Mouse (Mus musculus): ENCODE results near the gene Jtb. TPM values are rescaled to one million over a fixed set of nuclear protein-coding genes. Genes with fewer than 3 reads are reported as not detected.

Gene Jtb
- polyA plus RNA-seq, 1 experiment, result 84.2 TPM

GRCm38 (mm10) chr3:90270784-90271183, 39.4 kb downstream of the Jtb start:
- no peak overlapping the region for H3K4me3 ChIP-seq (ENCODE audit: low read depth, low read length)
- H3K27ac ChIP-seq (ENCODE audit: insufficient read depth, low read depth, low read length), result no peak overlapping the region
- 96% methylated on average over 8 of the region's 8 CpGs for WGBS
- H3K4me1 ChIP-seq (ENCODE audit: control insufficient read depth, insufficient read depth, insufficient read length, low read length), result peaks cover 2% of the 10 kb centered on the region; the same call in 1 of the 2 replicates
- peaks cover 6% of the 10 kb centered on the region; the same call in 1 of the 2 replicates for H3K36me3 ChIP-seq (ENCODE audit: control insufficient read depth, insufficient read depth, low read length)
- H3K27me3 ChIP-seq (ENCODE audit: control insufficient read depth, insufficient read depth, low read length), result no peaks in the 10 kb centered on the region
- TF ChIP-seq CTCF (IDR thresholded peaks at IDR 0.05; ENCODE audit: extremely low read depth, insufficient read length, insufficient replicate concordance, low read depth, low read length) (no peak), POLR2A (IDR thresholded peaks at IDR 0.05; ENCODE audit: low read depth, low read length) (no peak)

GRCm38 (mm10) chr3:90272170-90272569, 40.8 kb downstream of the Jtb start:
- Histone ChIP-seq H3K27me3 (ENCODE audit: control insufficient read depth, insufficient read depth, low read length) (no peaks in the 10 kb centered on the region), H3K27ac (ENCODE audit: insufficient read depth, low read depth, low read length) (no peak overlapping the region), H3K36me3 (ENCODE audit: control insufficient read depth, insufficient read depth, low read length) (peaks cover 9% of the 10 kb centered on the region; the same call in 1 of the 2 replicates), H3K4me3 (ENCODE audit: low read depth, low read length) (no peak overlapping the region), H3K4me1 (ENCODE audit: control insufficient read depth, insufficient read depth, insufficient read length, low read length) (peaks cover 2% of the 10 kb centered on the region; the same call in 1 of the 2 replicates)
- 76% methylated on average over 9 of the region's 9 CpGs for WGBS
- TF ChIP-seq POLR2A (IDR thresholded peaks at IDR 0.05; ENCODE audit: low read depth, low read length) (no peak), CTCF (IDR thresholded peaks at IDR 0.05; ENCODE audit: extremely low read depth, insufficient read length, insufficient replicate concordance, low read depth, low read length) (no peak)

- H3K27me3 ChIP-seq (ENCODE audit: control insufficient read depth, insufficient read depth, low read length), result no peaks in the 10 kb centered on the region
- H3K36me3 ChIP-seq (ENCODE audit: control insufficient read depth, insufficient read depth, low read length), result peaks cover 9% of the 10 kb centered on the region; the same call in 1 of the 2 replicates
- TF ChIP-seq CTCF (IDR thresholded peaks at IDR 0.05; ENCODE audit: extremely low read depth, insufficient read length, insufficient replicate concordance, low read depth, low read length) (no peak), POLR2A (IDR thresholded peaks at IDR 0.05; ENCODE audit: low read depth, low read length) (no peak)
- WGBS, result 96% methylated on average over 22 of the region's 22 CpGs
- H3K4me3 ChIP-seq (ENCODE audit: low read depth, low read length), result no peak overlapping the region
- no peaks in the 10 kb centered on the region for H3K4me1 ChIP-seq (ENCODE audit: control insufficient read depth, insufficient read depth, insufficient read length, low read length)
- H3K27ac ChIP-seq (ENCODE audit: insufficient read depth, low read depth, low read length), result no peak overlapping the region
Observed at GRCm38 (mm10) chr3:90273855-90274254, 42.5 kb downstream of the Jtb start.

GRCm38 (mm10) chr3:90275286-90275685, 43.9 kb downstream of the Jtb start:
- TF ChIP-seq CTCF (IDR thresholded peaks at IDR 0.05; ENCODE audit: extremely low read depth, insufficient read length, insufficient replicate concordance, low read depth, low read length) (no peak), POLR2A (IDR thresholded peaks at IDR 0.05; ENCODE audit: low read depth, low read length) (no peak)
- Histone ChIP-seq H3K36me3 (ENCODE audit: control insufficient read depth, insufficient read depth, low read length) (peaks cover 14% of the 10 kb centered on the region; the same call in 1 of the 2 replicates), H3K27me3 (ENCODE audit: control insufficient read depth, insufficient read depth, low read length) (no peaks in the 10 kb centered on the region), H3K27ac (ENCODE audit: insufficient read depth, low read depth, low read length) (no peak overlapping the region), H3K4me3 (ENCODE audit: low read depth, low read length) (no peak overlapping the region), H3K4me1 (ENCODE audit: control insufficient read depth, insufficient read depth, insufficient read length, low read length) (no peaks in the 10 kb centered on the region)
- WGBS, result 94% methylated on average over 11 of the region's 11 CpGs

- H3K4me3 ChIP-seq (ENCODE audit: low read depth, low read length), result no peak overlapping the region
- 81% methylated on average over 16 of the region's 16 CpGs for WGBS
- H3K4me1 ChIP-seq (ENCODE audit: control insufficient read depth, insufficient read depth, insufficient read length, low read length), result no peaks in the 10 kb centered on the region
- H3K27me3 ChIP-seq (ENCODE audit: control insufficient read depth, insufficient read depth, low read length), result no peaks in the 10 kb centered on the region
- no peak for TF ChIP-seq CTCF (IDR thresholded peaks at IDR 0.05; ENCODE audit: extremely low read depth, insufficient read length, insufficient replicate concordance, low read depth, low read length)
- TF ChIP-seq POLR2A (IDR thresholded peaks at IDR 0.05; ENCODE audit: low read depth, low read length), result no peak
- H3K36me3 ChIP-seq (ENCODE audit: control insufficient read depth, insufficient read depth, low read length), result peaks cover 12% of the 10 kb centered on the region; the same call in 1 of the 2 replicates
- no peak overlapping the region for H3K27ac ChIP-seq (ENCODE audit: insufficient read depth, low read depth, low read length)
Observed at GRCm38 (mm10) chr3:90276858-90277257, 45.5 kb downstream of the Jtb start.

- Histone ChIP-seq H3K36me3 (ENCODE audit: control insufficient read depth, insufficient read depth, low read length) (peaks cover 9% of the 10 kb centered on the region; the same call in 1 of the 2 replicates), H3K27ac (ENCODE audit: insufficient read depth, low read depth, low read length) (no peak overlapping the region), H3K27me3 (ENCODE audit: control insufficient read depth, insufficient read depth, low read length) (no peaks in the 10 kb centered on the region), H3K4me3 (ENCODE audit: low read depth, low read length) (no peak overlapping the region), H3K4me1 (ENCODE audit: control insufficient read depth, insufficient read depth, insufficient read length, low read length) (no peaks in the 10 kb centered on the region)
- no peak for TF ChIP-seq CTCF (IDR thresholded peaks at IDR 0.05; ENCODE audit: extremely low read depth, insufficient read length, insufficient replicate concordance, low read depth, low read length)
- no peak for TF ChIP-seq POLR2A (IDR thresholded peaks at IDR 0.05; ENCODE audit: low read depth, low read length)
- WGBS, result 88% methylated on average over 9 of the region's 9 CpGs
Observed at GRCm38 (mm10) chr3:90277793-90278192, 46.4 kb downstream of the Jtb start.

GRCm38 (mm10) chr3:90278211-90278610, 46.8 kb downstream of the Jtb start:
- no peak for TF ChIP-seq POLR2A (IDR thresholded peaks at IDR 0.05; ENCODE audit: low read depth, low read length)
- TF ChIP-seq CTCF (IDR thresholded peaks at IDR 0.05; ENCODE audit: extremely low read depth, insufficient read length, insufficient replicate concordance, low read depth, low read length), result no peak
- H3K27ac ChIP-seq (ENCODE audit: insufficient read depth, low read depth, low read length), result no peak overlapping the region
- no peaks in the 10 kb centered on the region; the same call in 1 of the 2 replicates for H3K27me3 ChIP-seq (ENCODE audit: control insufficient read depth, insufficient read depth, low read length)
- 96% methylated on average over 10 of the region's 10 CpGs for WGBS
- no peaks in the 10 kb centered on the region for H3K4me1 ChIP-seq (ENCODE audit: control insufficient read depth, insufficient read depth, insufficient read length, low read length)
- H3K36me3 ChIP-seq (ENCODE audit: control insufficient read depth, insufficient read depth, low read length), result peaks cover 8% of the 10 kb centered on the region; the same call in 1 of the 2 replicates
- no peak overlapping the region for H3K4me3 ChIP-seq (ENCODE audit: low read depth, low read length)

Measured in small intestine, adult 2 months (tissue).